Mouse (Mus musculus) ovary, postnatal 14 days (tissue): ENCODE measurements around the gene Wnt7b.

Source experiments
- DNase-seq: peaks from one replicate; pipeline ENCODE4 v3.0.0; 2022; ENCODE audit warnings: low spot score

Wnt7b gene

DNA sequence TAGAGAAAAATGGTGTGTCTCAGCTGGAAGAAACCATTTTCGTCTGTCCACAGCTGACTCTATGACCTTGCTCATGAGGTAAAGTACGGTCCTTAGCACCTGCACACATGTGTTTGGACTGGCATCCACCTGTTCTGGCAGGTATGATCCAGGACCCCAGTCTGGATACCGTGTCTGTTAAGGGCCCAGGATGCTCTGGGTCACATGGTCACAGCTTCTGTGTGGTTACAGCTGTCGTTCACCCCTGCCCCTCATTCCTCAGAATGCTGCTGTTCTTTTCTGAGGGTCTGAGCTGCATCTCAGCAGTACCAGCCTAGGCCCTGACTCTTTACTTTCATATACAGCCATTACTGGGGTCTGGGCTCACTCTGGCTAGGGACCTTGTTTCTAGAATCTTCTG is 18.9 kb upstream of the Wnt7b start:
- DNase-seq: no peak

DNA sequence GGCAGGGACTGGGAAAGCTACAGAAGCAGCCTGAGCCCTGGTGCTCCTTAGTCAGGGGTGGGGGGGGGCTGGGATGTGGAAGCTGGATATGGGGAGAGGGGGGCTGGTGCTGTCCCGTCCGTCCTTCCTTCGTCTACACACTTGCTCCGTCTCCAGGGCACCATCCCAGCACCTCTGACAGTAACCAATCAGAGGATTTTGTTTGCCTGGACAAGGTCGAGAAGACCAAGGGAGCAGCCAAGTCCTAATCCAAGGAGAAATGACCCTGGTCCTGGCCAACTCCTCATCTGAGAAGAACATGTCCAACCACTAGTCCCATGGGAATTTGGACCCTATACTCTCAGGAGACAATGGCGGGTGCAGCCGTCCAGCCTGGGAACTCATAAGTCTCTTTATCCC is 18.4 kb upstream of the Wnt7b start:
- no peak for DNase-seq

DNA sequence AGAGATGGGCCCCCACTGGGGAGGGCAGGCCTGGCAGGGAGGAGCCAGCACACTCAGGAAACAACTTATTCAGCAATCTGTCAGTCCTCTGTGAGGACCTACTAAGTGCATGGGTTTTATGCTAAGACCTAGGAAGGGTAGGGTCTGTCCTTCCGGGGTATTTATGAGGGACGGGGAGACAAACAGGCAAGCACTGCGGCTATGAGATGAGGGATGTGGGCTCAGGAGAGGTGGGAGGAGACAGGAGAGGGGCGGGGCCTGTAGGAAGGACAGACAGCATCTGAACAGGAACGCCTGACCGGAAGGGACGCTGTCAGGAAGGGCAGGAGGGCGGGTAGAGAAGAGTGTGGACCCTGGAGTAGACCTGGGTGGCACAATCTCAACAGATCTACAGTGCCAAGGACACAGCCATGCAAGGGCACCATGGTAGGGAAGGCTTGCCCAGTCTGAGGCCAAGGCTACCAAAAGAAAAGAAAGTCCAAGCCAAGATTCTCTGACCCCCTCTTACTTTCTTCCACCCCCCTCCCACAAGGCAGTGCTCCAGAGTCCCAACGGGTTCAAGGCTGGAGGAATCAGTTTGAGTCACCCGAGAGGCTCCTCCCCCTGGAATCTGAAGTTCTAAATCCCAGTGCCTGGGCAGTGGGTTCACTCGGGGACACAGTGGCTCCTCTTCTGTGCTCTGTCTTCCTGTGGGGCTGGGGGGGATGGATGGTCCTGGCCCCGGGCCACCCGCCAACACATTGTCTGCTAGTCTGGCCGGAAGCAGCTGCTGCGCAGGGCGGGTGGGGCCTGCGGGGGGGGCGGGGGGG is 17.8 kb upstream of the Wnt7b start:
- peak; percentile 63 for DNase-seq

DNA sequence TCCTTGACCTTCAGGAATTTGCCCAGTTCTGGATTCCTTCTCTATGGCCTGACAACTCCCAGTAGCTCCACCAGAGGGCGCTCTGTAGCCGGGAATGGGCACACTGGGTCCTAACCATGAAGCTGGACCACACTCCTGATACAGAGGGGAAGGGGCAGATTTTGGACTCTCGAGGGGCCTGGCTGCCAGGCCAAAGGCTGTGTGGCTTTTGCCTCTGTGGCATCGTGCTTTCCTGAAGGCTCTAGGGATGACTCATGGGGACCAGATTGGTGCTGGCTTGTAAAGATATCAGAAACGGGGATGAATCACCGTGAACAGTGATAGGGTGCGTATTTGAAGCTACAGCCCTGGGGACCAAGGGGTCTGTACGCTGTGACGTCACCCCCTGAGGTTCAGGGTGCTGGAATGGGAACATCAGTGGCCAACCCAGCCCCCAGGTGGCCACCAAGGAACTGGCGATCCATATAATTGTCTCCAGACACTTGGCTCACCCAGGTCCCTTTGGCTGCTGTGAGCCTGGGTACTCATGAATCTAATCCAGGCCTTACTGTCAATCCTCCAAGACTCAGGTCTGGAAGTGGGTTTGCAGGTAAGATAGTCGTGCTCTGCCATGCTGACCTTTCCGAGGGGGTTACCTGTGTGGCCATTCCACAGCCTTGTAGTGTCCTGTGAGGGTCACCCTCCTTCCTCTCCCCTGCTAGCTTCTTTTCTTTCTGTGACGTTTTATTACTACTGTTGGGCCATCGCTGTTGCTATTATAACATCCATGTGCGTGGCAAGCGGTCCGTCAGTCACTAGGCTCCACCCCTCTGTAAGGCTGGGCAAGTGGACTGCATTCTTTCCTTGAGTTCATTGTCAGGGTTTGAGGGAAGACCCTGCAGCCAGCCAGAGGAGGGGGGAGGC is 17.0 kb upstream of the Wnt7b start:
- peak; percentile 80 for DNase-seq

DNA sequence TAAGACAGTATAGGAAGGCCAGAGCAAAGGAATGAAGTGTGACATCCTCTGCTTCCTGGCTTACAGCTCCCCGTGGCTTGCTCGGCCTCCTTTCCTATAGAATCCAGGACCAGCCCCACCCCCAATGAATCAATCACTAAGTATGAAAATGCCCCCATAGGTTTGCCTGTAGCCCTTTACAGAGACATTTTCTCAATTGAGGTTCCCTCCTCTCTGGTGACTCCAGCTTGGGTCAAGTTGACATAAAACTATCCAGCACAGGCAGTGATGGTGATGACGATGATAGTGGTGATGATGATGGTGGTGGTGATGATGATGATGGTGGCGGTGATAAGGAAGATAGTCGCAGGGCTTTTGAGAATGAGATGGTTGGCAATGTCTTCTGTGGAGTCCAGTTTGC is 16.2 kb upstream of the Wnt7b start:
- DNase-seq: no peak

DNA sequence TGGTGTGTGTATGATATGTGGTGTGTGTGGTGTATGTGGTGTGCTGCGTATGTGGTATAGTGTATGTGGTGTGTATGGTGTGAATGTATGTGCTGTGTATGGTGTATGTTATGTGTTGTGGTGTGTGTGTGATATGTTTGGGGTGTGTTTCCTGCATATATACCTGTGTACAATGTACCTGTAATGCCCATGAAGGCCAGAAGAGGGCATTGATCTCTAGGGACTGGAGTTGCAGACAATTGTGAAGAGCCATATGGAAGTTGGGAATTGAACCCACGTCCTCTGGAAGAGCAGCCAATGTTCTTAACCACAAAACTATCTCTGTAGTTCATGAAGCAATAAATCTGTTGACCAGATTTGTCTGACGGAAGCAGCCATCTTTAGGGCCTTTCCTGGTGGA is 15.1 kb upstream of the Wnt7b start:
- DNase-seq: no peak

DNA sequence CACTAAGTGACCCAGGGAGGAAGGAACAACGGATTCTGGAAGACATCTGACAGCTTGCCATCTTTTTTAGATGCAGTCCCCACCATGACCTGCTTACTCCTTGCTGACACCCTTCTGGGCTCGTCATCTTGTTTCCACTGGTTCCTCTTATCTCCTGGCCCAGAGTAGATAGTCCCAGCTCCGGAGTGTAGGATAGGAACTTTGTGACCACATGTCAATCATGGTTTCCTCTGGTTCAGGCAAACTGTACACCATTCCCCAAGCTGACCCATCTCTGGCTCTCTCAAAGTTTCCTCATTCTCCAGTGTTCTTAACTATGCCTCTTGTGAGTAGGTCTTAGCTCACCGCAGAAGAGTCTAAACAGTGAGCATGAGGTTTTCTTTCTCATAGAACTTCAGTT is 10.4 kb upstream of the Wnt7b start:
- DNase-seq: no peak

DNA sequence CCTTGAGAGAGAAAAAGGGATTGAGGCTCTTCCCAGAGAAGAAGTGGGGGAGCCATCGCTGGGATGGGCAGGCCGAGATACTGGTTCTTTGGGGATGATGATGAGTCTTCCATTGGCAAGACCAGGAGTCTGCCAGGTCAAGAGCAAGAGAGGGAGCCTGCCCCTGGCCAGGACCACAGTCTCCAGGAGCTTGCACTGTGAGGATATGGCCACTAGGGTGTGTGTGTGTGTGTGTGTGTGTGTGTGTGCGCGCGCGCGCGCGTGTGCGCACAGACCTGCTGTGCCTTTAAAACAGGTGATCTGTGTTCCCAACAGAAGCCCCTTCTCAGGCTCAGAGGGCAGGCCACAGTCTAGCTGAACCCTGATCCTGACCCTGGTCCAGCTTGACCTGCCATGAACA is 8.6 kb upstream of the Wnt7b start:
- no peak for DNase-seq

DNA sequence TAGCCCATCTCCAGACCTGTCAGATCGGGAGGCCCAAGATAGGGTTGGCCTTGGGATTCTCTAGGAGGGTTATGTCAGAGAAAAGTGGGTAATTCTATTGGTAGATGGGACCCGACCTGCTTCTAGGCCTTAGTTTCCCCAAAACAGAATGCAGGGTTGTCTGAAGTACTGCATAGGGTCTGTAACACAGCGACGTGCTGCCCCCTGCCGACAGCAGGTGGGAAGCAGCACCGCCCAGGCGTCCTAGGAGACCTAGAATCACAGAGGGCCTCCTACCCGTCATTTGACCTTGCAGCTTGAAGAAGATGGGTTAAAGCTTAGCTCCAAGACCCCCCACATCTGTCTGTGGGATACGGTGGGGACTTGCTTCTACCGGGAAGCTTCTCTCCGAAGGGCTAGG is 1.2 kb upstream of the Wnt7b start:
- peak; percentile 72 for DNase-seq

DNA sequence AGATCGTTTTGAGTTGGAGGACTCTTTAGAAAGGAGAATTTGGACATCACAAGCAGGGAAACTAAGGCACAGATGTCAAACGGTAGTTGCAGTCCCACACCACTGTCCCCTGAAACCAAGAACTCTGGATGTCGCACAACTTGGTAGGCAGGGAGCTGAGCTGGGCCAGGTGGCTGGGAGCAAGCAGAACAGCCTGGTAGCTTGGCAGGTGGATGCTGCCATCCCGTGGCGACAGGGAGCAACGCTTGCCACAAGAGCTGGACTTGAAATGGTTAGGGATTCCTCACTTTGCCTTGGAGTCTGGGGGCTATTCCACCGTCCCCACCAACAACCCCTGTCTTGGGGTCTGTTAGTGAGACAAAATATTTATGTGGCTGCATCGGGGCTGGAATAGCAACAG is 751 bp upstream of the Wnt7b start:
- peak; percentile 76 for DNase-seq

DNA sequence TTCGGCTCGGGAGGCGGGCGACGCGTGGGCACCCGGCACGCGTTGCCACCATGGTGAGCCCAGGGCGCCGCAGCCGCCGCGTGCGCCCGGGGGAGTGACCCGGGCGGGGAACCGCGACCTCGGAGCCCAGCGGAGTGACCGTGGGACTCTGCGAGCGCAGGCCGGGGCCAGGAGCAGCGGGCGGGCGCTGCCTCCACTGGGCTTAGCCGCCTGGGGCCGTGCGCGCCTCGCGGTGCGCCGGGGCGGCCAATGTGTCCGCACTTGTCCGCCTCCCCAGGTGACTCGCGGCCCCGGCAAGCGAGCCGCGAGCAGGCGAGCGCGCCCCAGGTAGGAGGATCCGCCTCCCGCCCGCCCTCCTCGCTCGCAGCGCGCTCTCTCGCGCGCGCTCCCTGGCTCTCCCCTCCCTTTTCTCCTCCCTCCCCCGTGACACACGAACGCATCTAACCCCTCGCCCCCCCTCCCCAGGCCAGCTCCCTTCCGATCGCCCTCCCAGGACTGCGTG is 659 bp downstream of the Wnt7b start:
- DNase-seq: peak; percentile 24

DNA sequence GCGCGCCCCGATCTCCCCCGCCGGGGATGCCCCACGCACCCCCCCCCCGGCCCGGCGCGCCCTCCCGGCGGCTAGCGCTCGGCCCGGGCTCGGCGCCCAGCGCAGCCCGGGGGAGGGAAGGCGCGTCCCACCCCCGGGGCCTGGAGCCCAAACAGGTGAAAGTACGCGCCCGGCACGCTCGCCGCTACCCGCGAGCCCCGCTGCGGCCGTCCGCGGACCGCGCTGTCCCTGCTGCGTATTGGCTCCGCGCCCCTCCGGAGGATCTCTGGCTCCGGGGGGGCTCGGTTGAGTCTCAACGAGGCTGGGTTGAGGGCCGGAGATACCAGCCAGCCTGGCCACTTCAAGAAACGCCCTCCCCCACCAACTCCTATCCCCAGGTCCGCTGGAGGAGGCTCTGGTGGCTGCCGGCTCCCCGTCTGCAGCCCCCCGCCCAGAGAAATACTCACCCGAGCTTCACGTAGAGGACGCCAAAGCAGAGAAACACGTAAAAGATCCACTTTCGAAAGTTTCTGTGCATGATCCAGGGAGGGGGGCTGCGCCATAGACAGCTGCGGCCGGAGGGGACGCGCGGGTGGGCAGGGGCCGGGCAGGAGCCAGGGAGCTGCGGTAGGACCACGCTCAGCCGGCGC is 1.2 kb downstream of the Wnt7b start:
- DNase-seq: peak; percentile 25

DNA sequence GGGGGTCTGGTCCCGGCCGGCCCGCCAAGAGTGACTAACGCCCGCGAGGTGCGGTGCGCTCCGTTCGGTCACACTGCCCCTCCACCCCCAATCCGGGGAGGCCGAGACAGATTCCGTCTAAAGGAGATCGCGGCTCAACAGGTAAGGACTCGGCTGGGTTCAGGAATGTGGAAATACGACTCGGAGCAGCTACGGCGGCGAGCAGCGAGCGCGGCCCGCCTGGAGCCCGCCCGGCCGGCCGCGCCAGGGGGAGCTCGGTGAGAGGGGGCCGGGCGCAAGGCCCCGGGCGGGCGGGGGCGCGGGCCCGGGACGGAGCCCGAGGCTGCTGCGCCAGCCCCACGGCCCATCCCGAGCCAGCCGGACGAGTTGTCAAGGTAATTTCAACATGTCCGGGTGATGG is 1.8 kb downstream of the Wnt7b start:
- DNase-seq: no peak

DNA sequence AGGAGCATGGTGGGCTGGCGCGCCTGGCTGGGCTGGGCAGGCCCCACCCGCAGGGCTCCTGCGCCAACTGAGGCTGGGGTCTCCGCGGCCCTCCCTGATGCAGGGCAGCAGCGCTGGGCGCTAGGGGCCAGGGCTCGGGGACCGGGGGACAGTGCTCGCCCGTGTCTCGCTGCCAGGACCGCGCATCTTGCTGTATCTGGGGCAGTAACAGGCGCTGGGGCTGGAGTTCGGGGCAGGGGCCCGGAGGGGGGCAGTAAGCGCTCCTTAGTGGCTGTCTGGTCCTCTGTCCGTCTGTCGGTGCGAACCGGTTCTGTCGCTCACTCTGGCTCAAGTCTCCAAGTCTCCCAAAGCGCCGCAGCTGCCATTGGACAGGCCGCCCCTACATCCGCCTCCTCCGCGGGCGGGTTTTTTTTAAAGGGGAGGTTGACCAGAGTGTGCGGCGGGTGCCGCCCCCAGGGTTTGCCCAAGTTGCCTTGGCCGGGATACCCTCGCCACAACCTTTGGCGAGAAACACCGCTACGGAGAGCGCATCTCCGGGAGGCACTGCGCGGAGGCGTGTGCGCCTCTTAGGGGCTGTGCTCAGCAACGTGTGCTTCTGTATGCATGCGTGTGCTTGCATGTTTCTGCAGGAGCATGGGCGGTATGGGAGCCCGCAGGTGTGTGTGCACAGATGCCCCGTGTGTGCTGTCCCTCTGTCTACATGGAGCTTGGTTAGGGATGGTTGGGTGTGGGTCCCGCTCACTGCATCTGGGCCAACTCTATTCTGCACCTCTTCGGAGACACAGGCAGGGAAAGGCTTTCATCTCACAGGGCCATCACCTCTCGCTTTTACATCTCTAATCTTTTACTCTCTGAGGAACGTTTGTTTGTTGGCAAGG is 4.5 kb downstream of the Wnt7b start:
- DNase-seq: no peak

DNA sequence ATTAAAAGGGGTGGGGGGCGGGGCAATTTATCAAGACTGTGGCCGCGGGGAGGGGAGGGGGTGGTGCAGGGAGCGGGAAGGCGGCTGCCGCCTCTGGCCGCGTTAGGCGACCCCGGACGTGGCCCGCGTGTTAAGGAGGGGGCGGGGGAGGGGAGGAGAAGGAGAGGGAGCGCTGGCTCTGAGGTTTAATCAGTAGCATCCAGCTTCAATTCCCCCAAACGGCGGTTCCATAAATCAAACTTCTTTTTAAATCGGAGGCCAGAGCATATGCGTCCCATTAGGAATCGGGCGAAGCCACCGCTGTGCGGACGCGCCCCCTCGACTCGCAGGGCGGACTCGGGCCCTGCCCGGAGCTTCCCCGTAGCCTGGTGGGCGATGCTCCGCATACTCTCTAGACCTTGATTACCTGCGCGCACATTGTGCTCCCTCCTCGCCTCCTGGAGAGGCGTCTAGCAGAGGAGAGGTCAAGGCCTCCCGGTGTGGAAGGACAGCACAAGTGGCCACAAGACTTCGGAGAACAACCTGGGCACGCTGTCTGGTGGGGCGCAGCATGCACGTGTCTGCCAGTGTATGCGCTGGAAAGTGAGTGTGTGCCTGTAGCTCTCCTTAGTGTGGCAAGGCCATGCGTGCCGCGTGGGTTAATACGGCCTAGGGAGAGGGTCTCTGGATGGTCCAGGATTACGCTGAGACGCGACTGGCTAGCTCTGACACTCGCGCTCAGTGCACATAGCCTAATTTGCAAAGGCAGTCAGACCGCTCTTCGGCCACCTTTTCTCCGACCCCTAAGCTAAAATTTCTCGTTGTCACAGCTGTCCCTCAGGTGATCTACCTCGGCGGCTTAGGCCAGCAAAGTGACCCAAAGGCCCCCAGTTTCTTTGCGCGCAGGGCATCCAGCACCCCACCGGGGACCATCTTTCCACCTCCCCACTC is 5.5 kb downstream of the Wnt7b start:
- DNase-seq: no peak

DNA sequence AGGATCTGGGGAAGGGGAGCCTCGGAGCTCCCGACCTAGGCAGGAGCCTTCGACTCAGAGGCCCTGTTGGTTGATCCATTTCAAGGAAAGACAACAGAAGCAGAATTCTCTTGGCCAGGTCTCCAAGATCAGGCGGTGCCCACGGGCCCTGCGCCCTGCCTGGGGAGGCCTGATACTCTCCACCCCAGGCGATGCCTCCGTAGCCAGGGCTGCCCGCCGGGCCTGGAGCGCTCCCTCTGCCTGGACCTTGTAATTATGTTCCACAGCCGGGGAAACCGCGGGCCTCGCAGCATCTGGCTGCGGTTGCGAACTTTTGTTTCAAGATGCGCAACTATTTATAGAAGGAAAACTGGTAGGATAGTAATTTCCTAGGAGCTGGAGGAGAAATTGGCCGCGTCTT is 6.2 kb downstream of the Wnt7b start:
- DNase-seq: no peak

DNA sequence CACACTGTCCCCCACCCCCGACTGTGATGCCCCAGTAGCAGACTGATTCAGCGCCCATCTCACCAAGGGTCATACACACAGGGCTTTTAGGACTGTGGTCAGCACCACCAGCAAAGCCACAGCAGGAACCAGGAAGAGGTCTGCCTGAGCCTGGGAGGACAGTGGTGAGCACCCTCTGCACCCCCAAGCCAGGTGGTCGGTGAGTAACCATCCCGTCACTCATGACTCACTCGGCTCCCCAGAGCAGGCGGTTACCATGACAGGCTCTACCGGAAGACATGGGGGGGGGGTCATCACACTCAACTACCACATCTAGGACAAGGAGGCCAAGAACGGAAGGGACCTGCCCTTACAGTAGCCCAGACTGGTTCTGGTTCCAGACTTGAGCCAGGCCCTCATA is 7.7 kb downstream of the Wnt7b start:
- DNase-seq: no peak

DNA sequence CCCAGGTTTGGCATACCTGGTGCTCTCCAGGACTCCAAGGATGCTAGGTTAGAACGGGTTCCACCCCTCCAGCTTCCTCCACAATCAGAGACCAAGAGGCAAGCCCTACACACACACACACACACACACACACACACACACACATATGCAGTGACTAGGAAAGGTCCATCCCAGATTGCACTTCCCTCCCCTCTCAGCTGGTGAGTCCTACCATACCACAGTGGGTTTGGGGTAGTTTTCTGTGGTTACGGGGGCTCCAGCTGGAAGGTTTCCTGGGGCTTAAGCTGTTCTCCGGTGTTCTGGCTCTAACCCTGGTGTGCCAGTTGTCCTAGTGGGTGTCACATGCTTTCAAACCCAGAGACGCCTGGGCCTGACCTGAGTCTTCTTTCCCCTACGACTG is 8.2 kb downstream of the Wnt7b start:
- DNase-seq: no peak

DNA sequence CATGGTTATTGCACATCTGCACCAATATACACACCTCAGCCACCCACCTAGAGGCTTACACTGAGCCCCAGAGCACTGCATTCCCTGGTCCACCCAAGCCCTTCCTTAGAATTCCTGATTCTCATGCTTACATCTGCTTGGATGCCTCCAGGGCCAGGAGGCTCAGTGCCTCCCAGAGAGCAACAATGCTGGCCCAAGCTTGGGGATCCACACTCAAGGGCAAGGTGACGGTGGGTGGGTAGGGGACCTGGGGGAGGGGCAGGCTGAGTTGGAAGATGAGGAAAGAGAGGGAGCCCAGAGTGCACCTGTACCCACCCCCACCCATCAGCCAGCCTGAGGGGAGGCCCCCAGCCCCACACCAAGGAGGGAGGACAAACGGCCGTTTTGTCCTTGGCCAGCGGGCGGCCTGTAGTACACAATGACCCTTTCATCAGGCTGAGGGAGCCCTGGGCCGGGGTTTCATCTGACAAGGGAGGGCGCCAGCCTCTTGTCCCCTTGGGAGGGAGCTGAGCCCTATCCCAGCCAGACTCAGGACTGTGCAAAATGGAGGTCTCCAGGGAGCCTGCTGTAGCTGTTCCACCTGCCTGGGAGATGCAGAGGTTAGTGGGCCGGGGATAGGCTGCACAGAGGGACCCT is 9.5 kb downstream of the Wnt7b start:
- no peak for DNase-seq
